Mouse (Mus musculus) midbrain, embryonic 11.5 days (tissue): ENCODE results near the gene Prss8. TPM values are rescaled to one million over a fixed set of nuclear protein-coding genes. Genes with fewer than 3 reads are reported as not detected.

Experiments used
- ATAC-seq: fragments of 200-750 bp; cut with Nextera tagmentation; 2 replicates; pipeline ENCODE4 v1.8.0; 2017; ENCODE audit warnings: moderate TSS enrichment, moderate library complexity; ENCODE audit not compliant: low FRiP score
- DNase-seq: peaks from one replicate; pipeline ENCODE4 v3.0.0; 2015; ENCODE audit warnings: low spot score; ENCODE audit errors: missing footprints
- H3K27ac ChIP-seq: fragments of 300-500 bp; sonication (generic); 2 replicates; pipeline ENCODE4 v1.5.1; 2014; ENCODE audit warnings: low read depth, low read length
- H3K27me3 ChIP-seq: fragments of 300-500 bp; sonication (generic); 2 replicates; pipeline ENCODE4 v1.6.1; 2014; ENCODE audit warnings: mild to moderate bottlenecking, low read length, moderate library complexity, mixed read lengths; ENCODE audit not compliant: control insufficient read depth, insufficient read depth
- H3K36me3 ChIP-seq: fragments of 300-500 bp; sonication (generic); 2 replicates; pipeline ENCODE4 v1.6.1; 2014; ENCODE audit warnings: mild to moderate bottlenecking, low read length, moderate library complexity, mixed read lengths; ENCODE audit not compliant: control insufficient read depth, insufficient read depth
- H3K4me1 ChIP-seq: fragments of 300-500 bp; sonication (generic); 2 replicates; pipeline ENCODE4 v1.6.1; 2014; ENCODE audit warnings: low read length; ENCODE audit not compliant: control insufficient read depth, insufficient read depth
- H3K4me2 ChIP-seq: fragments of 300-500 bp; sonication (generic); 2 replicates; pipeline ENCODE4 v1.6.1; 2014; ENCODE audit warnings: mild to moderate bottlenecking, moderate library complexity
- H3K4me3 ChIP-seq: fragments of 300-500 bp; sonication (generic); 2 replicates; pipeline ENCODE4 v1.5.1; 2014; ENCODE audit warnings: low read depth, low read length
- H3K9ac ChIP-seq: fragments of 300-500 bp; sonication (generic); 2 replicates; pipeline ENCODE4 v1.6.1; 2014; ENCODE audit warnings: low read length
- H3K9me3 ChIP-seq: fragments of 300-500 bp; sonication (generic); 2 replicates; pipeline ENCODE4 v1.6.1; 2016; ENCODE audit warnings: low read length; ENCODE audit not compliant: control insufficient read depth
- WGBS: fragments of 180-500 bp; shearing (Covaris S2); extraction: QIAGEN DNeasy Blood & Tissue Kit; methylation state at CpG from one replicate; pipeline ENCODE4 v1.1.7; 2014; 5-methylcytosine and 5-hydroxymethylcytosine counted together
- polyA plus RNA-seq: library from polyadenylated mRNA; unstranded; fragments of >200 nt; fragmentation: Nextera tagmentation; extraction: Ambion mirVana; gene quantifications from 2 replicates; pipeline ENCODE4 v1.2.1, GENCODE M21; 2014

Prss8 gene
- polyA plus RNA-seq, 1 experiment from 2014 or later, result 0.78 TPM

- H3K4me3 ChIP-seq, result peak overlapping the region; percentile 57; the same call in 1 of the 2 replicates
- H3K4me1 ChIP-seq, result peaks cover 7% of the 10 kb centered on the region
- no peaks in the 10 kb centered on the region for H3K27me3 ChIP-seq
- no peak for ATAC-seq
- DNase-seq, result no peak
- H3K36me3 ChIP-seq, result 0 out of 2 replicates have a peak, but pooled peaks cover 2% of the 10 kb centered on the region
- no peak overlapping the region; the same call in 1 of the 2 replicates for H3K9ac ChIP-seq
- no peak overlapping the region for H3K27ac ChIP-seq
- H3K9me3 ChIP-seq, result no peaks in the 10 kb centered on the region
- WGBS, result 89% methylated on average over 5 of the region's 5 CpGs
- peak overlapping the region; percentile 85; the same call in 1 of the 2 replicates for H3K4me2 ChIP-seq
These were observed 35.4 kb downstream of the Prss8 start for GRCm38 (mm10) chr7:127894480-127894879.

GRCm38 (mm10) chr7:127890798-127891197 is 39.1 kb downstream of the Prss8 start, which contains the start of gene Prss53:
Gene Prss53, minus strand, starts transcription at chr7:127890970.
- Histone ChIP-seq H3K27ac (no peak within 1 kb of the TSS), H3K9me3 (no peaks in the 10 kb centered on the region), H3K9ac (no peak within 1 kb of the TSS), H3K4me3 (no peak within 1 kb of the TSS), H3K4me2 (no peak within 1 kb of the TSS), H3K27me3 (no peaks in the 10 kb centered on the region), H3K4me1 (peaks cover 7% of the 10 kb centered on the region), H3K36me3 (peaks cover 16% of the 10 kb centered on the region; the same call in 1 of the 2 replicates)
- DNase-seq (no peak), ATAC-seq (no peak)
- WGBS, result 40% methylated on average over 4 of the region's 4 CpGs

- Histone ChIP-seq H3K4me2 (no peak overlapping the region), H3K36me3 (peaks cover 26% of the 10 kb centered on the region), H3K27me3 (no peaks in the 10 kb centered on the region), H3K9ac (no peak overlapping the region), H3K4me3 (no peak overlapping the region), H3K9me3 (no peaks in the 10 kb centered on the region), H3K27ac (no peak overlapping the region), H3K4me1 (peaks cover 1% of the 10 kb centered on the region)
- ATAC-seq, result no peak
- DNase-seq, result no peak
- 73% methylated on average over 3 of the region's 3 CpGs for WGBS
These were observed 41.1 kb downstream of the Prss8 start for GRCm38 (mm10) chr7:127888821-127889220.

GRCm38 (mm10) chr7:127887781-127888180 is 42.1 kb downstream of the Prss8 start:
- WGBS, result 83% methylated on average over 3 of the region's 3 CpGs
- DNase-seq, result no peak
- Histone ChIP-seq H3K36me3 (peaks cover 33% of the 10 kb centered on the region), H3K27me3 (no peaks in the 10 kb centered on the region), H3K9me3 (no peaks in the 10 kb centered on the region), H3K4me2 (no peak overlapping the region), H3K4me1 (peaks cover 4% of the 10 kb centered on the region), H3K9ac (no peak overlapping the region), H3K27ac (no peak overlapping the region), H3K4me3 (no peak overlapping the region)
- ATAC-seq, result no peak

GRCm38 (mm10) chr7:127887191-127887590 is 42.7 kb downstream of the Prss8 start:
- ATAC-seq (no peak), DNase-seq (no peak)
- 85% methylated on average over 8 of the region's 8 CpGs for WGBS
- Histone ChIP-seq H3K27ac (no peak overlapping the region), H3K36me3 (peaks cover 38% of the 10 kb centered on the region), H3K9ac (no peak overlapping the region), H3K4me3 (no peak overlapping the region), H3K4me1 (peaks cover 4% of the 10 kb centered on the region), H3K4me2 (no peak overlapping the region), H3K9me3 (no peaks in the 10 kb centered on the region), H3K27me3 (no peaks in the 10 kb centered on the region)

- ATAC-seq (no peak), DNase-seq (no peak)
- no peaks in the 10 kb centered on the region for H3K9me3 ChIP-seq
- peaks cover 4% of the 10 kb centered on the region for H3K4me1 ChIP-seq
- peaks cover 44% of the 10 kb centered on the region for H3K36me3 ChIP-seq
- H3K27ac ChIP-seq, result no peak overlapping the region
- no peak overlapping the region for H3K4me2 ChIP-seq
- no peak overlapping the region for H3K4me3 ChIP-seq
- 92% methylated on average over 6 of the region's 6 CpGs for WGBS
- no peak overlapping the region for H3K9ac ChIP-seq
- no peaks in the 10 kb centered on the region for H3K27me3 ChIP-seq
These were observed 43.4 kb downstream of the Prss8 start for GRCm38 (mm10) chr7:127886551-127886950.

GRCm38 (mm10) chr7:127885951-127886350 is 44.0 kb downstream of the Prss8 start:
- peaks cover 4% of the 10 kb centered on the region for H3K4me1 ChIP-seq
- H3K9me3 ChIP-seq, result no peaks in the 10 kb centered on the region
- WGBS, result 79% methylated on average over 6 of the region's 6 CpGs
- no peak overlapping the region for H3K27ac ChIP-seq
- no peak for DNase-seq
- no peak overlapping the region for H3K9ac ChIP-seq
- H3K36me3 ChIP-seq, result peaks cover 50% of the 10 kb centered on the region
- H3K4me3 ChIP-seq, result no peak overlapping the region
- H3K27me3 ChIP-seq, result no peaks in the 10 kb centered on the region
- ATAC-seq, result no peak
- H3K4me2 ChIP-seq, result no peak overlapping the region

- 91% methylated on average over 12 of the region's 12 CpGs for WGBS
- H3K4me3 ChIP-seq, result no peak overlapping the region
- no peak overlapping the region for H3K4me2 ChIP-seq
- no peak overlapping the region for H3K9ac ChIP-seq
- peaks cover 52% of the 10 kb centered on the region for H3K36me3 ChIP-seq
- DNase-seq (no peak), ATAC-seq (no peak)
- peaks cover 11% of the 10 kb centered on the region for H3K4me1 ChIP-seq
- H3K9me3 ChIP-seq, result no peaks in the 10 kb centered on the region
- H3K27ac ChIP-seq, result no peak overlapping the region
- no peaks in the 10 kb centered on the region for H3K27me3 ChIP-seq
These were observed 49.5 kb downstream of the Prss8 start for GRCm38 (mm10) chr7:127880431-127880830.

- Histone ChIP-seq H3K4me2 (no peak overlapping the region), H3K36me3 (peaks cover 46% of the 10 kb centered on the region), H3K27ac (no peak overlapping the region), H3K9me3 (no peaks in the 10 kb centered on the region), H3K9ac (no peak overlapping the region), H3K4me3 (no peak overlapping the region), H3K4me1 (peaks cover 15% of the 10 kb centered on the region), H3K27me3 (no peaks in the 10 kb centered on the region)
- WGBS, result 97% methylated on average over 9 of the region's 9 CpGs
- ATAC-seq (no peak), DNase-seq (no peak)
These were observed 50.6 kb downstream of the Prss8 start for GRCm38 (mm10) chr7:127879301-127879700.
